Mouse (Mus musculus): ENCODE data around the gene Timm17b. TPM values are rescaled to one million over a fixed set of nuclear protein-coding genes. Genes with fewer than 3 reads are reported as not detected.
A peak's percentile ranks its signal among the peaks of the same experiment; 100 is the strongest.
"Not testable (repeated sequence)": the region's sequence is repeated elsewhere in the genome, so short reads cannot be mapped to it uniquely, and the experiment has no call there.

Gene Timm17b
- polyA plus RNA-seq, 1 experiment: 50.3 TPM

- no peak overlapping the region for H3K4me3 ChIP-seq (ENCODE audit: insufficient read depth, low read depth, low read length)
- no peaks in the 10 kb centered on the region for H3K4me1 ChIP-seq (ENCODE audit: control insufficient read depth, insufficient read depth, insufficient read length, low read length)
- no peak overlapping the region for H3K27ac ChIP-seq (replicated peaks; ENCODE audit: low read depth, low read length)
Observed at GRCm38 (mm10) chrX:7904441-7904840, 5.3 kb downstream of the Timm17b start.

GRCm38 (mm10) chrX:7907735-7908134 lies 8.6 kb downstream of the Timm17b start, which contains the start of gene Gm10491:
TSS of gene Gm10491 (minus strand) at chrX:7907835.
- H3K4me1 ChIP-seq (ENCODE audit: control insufficient read depth, insufficient read depth, insufficient read length, low read length): no peaks in the 10 kb centered on the region
- no peak within 1 kb of the TSS for H3K4me3 ChIP-seq (ENCODE audit: insufficient read depth, low read depth, low read length)
- no peak within 1 kb of the TSS for H3K27ac ChIP-seq (replicated peaks; ENCODE audit: low read depth, low read length)

- not testable (repeated sequence) for H3K27ac ChIP-seq (replicated peaks; ENCODE audit: low read depth, low read length); H3K4me3 ChIP-seq (ENCODE audit: insufficient read depth, low read depth, low read length); H3K4me1 ChIP-seq (ENCODE audit: control insufficient read depth, insufficient read depth, insufficient read length, low read length)
Observed at GRCm38 (mm10) chrX:7909242-7909641, 10.1 kb downstream of the Timm17b start, which contains the start of gene Gm10490. TSS of gene Gm10490 (plus strand) at chrX:7909542.

GRCm38 (mm10) chrX:7910473-7910872 lies 11.3 kb downstream of the Timm17b start:
- H3K27ac ChIP-seq (replicated peaks; ENCODE audit: low read depth, low read length): no peak overlapping the region
- H3K4me3 ChIP-seq (ENCODE audit: insufficient read depth, low read depth, low read length): no peak overlapping the region
- no peaks in the 10 kb centered on the region for H3K4me1 ChIP-seq (ENCODE audit: control insufficient read depth, insufficient read depth, insufficient read length, low read length)

- not testable (repeated sequence) for H3K4me1 ChIP-seq (ENCODE audit: control insufficient read depth, insufficient read depth, insufficient read length, low read length); H3K4me3 ChIP-seq (ENCODE audit: insufficient read depth, low read depth, low read length); H3K27ac ChIP-seq (replicated peaks; ENCODE audit: low read depth, low read length)
Observed at GRCm38 (mm10) chrX:7915669-7916068, 16.5 kb downstream of the Timm17b start.

GRCm38 (mm10) chrX:7917960-7918359 lies 18.8 kb downstream of the Timm17b start:
- H3K27ac ChIP-seq (replicated peaks; ENCODE audit: low read depth, low read length); H3K4me3 ChIP-seq (ENCODE audit: insufficient read depth, low read depth, low read length); H3K4me1 ChIP-seq (ENCODE audit: control insufficient read depth, insufficient read depth, insufficient read length, low read length): not testable (repeated sequence)

- Histone ChIP-seq H3K4me3 (ENCODE audit: insufficient read depth, low read depth, low read length) (no peak within 1 kb of the TSS), H3K27ac (replicated peaks; ENCODE audit: low read depth, low read length) (no peak within 1 kb of the TSS), H3K4me1 (ENCODE audit: control insufficient read depth, insufficient read depth, insufficient read length, low read length) (no peaks in the 10 kb centered on the region)
Observed at GRCm38 (mm10) chrX:7919601-7920383, 20.6 kb downstream of the Timm17b start, which contains the start of gene Pcsk1n. TSS of gene Pcsk1n (plus strand) at chrX:7919822.

GRCm38 (mm10) chrX:7922032-7922431 lies 22.9 kb downstream of the Timm17b start:
- Histone ChIP-seq H3K4me3 (ENCODE audit: insufficient read depth, low read depth, low read length) (peak overlapping the region; percentile 20; the same call in 1 of the 2 replicates), H3K4me1 (ENCODE audit: control insufficient read depth, insufficient read depth, insufficient read length, low read length) (no peaks in the 10 kb centered on the region), H3K27ac (replicated peaks; ENCODE audit: low read depth, low read length) (no peak overlapping the region)

- no peaks in the 10 kb centered on the region for H3K4me1 ChIP-seq (ENCODE audit: control insufficient read depth, insufficient read depth, insufficient read length, low read length)
- no peak overlapping the region for H3K4me3 ChIP-seq (ENCODE audit: insufficient read depth, low read depth, low read length)
- no peak overlapping the region for H3K27ac ChIP-seq (replicated peaks; ENCODE audit: low read depth, low read length)
Observed at GRCm38 (mm10) chrX:7926266-7926665, 27.1 kb downstream of the Timm17b start.

GRCm38 (mm10) chrX:7927116-7927515 lies 28.0 kb downstream of the Timm17b start:
- H3K4me1 ChIP-seq (ENCODE audit: control insufficient read depth, insufficient read depth, insufficient read length, low read length): no peaks in the 10 kb centered on the region
- no peak overlapping the region for H3K27ac ChIP-seq (replicated peaks; ENCODE audit: low read depth, low read length)
- peak overlapping the region; percentile 13; the same call in 1 of the 2 replicates for H3K4me3 ChIP-seq (ENCODE audit: insufficient read depth, low read depth, low read length)

- Histone ChIP-seq H3K4me1 (ENCODE audit: control insufficient read depth, insufficient read depth, insufficient read length, low read length) (no peaks in the 10 kb centered on the region), H3K27ac (replicated peaks; ENCODE audit: low read depth, low read length) (no peak within 1 kb of the TSS), H3K4me3 (ENCODE audit: insufficient read depth, low read depth, low read length) (0 out of 2 replicates have a peak within 1 kb of the TSS, but pooled peaks have one; percentile 13)
Observed at GRCm38 (mm10) chrX:7928270-7928790, 29.2 kb downstream of the Timm17b start, which contains the start of gene Eras. TSS of gene Eras (minus strand) at chrX:7928607.

GRCm38 (mm10) chrX:7936874-7937273 lies 37.7 kb downstream of the Timm17b start:
- Histone ChIP-seq H3K4me1 (ENCODE audit: control insufficient read depth, insufficient read depth, insufficient read length, low read length) (no peaks in the 10 kb centered on the region), H3K4me3 (ENCODE audit: insufficient read depth, low read depth, low read length) (no peak overlapping the region), H3K27ac (replicated peaks; ENCODE audit: low read depth, low read length) (no peak overlapping the region)

GRCm38 (mm10) chrX:7937667-7938066 lies 38.5 kb downstream of the Timm17b start:
- no peaks in the 10 kb centered on the region for H3K4me1 ChIP-seq (ENCODE audit: control insufficient read depth, insufficient read depth, insufficient read length, low read length)
- no peak overlapping the region for H3K27ac ChIP-seq (replicated peaks; ENCODE audit: low read depth, low read length)
- H3K4me3 ChIP-seq (ENCODE audit: insufficient read depth, low read depth, low read length): no peak overlapping the region

GRCm38 (mm10) chrX:7945618-7946017 lies 46.5 kb downstream of the Timm17b start:
- peaks cover 4% of the 10 kb centered on the region; the same call in 1 of the 2 replicates for H3K4me1 ChIP-seq (ENCODE audit: control insufficient read depth, insufficient read depth, insufficient read length, low read length)
- H3K4me3 ChIP-seq (ENCODE audit: insufficient read depth, low read depth, low read length): no peak overlapping the region
- no peak overlapping the region for H3K27ac ChIP-seq (replicated peaks; ENCODE audit: low read depth, low read length)

GRCm38 (mm10) chrX:7947108-7947899 lies 48.1 kb downstream of the Timm17b start, which contains the start of gene Hdac6:
TSS of gene Hdac6 (minus strand) at chrX:7947889.
- H3K27ac ChIP-seq (replicated peaks; ENCODE audit: low read depth, low read length): peak within 1 kb of the TSS; percentile 46; the same call in 1 of the 2 replicates
- H3K4me3 ChIP-seq (ENCODE audit: insufficient read depth, low read depth, low read length): peak within 1 kb of the TSS; percentile 66
- H3K4me1 ChIP-seq (ENCODE audit: control insufficient read depth, insufficient read depth, insufficient read length, low read length): peaks cover 4% of the 10 kb centered on the region; the same call in 1 of the 2 replicates

Data from brown adipose tissue, adult 24 weeks (tissue).